Mouse (Mus musculus) WW6 (cell line): ENCODE results near the gene Shank2.
A peak's percentile ranks its signal among the peaks of the same experiment; 100 is the strongest.

Experiments
- DNase-seq: peaks from one replicate; pipeline ENCODE4 v3.0.0-alpha.2; 2013; ENCODE audit warnings: low read depth, low spot score

Gene Shank2

DNA sequence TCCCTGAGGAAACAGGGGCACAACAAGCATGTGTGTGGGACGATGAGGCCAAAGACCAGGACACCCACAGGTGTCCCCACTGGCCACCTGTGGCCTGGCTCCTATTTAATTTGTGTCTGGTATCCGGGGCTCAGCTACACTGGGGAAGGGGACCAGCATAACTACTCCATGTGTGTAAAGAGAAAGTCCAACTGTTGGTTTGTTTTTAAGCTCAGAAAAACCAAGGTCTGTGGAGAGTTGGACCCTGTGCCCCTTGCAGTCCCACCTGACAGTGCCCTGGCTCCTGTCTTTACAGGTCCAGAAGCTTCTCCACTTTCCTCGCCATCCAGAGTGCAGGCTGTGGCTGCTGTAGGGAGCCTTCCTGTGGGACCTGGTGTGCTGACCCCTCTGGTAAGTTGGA lies at the start of gene Shank2:
TSS of gene Shank2 (plus strand) at position 301 of the 400 bp plus-strand sequence.
- DNase-seq, result no peak

DNA sequence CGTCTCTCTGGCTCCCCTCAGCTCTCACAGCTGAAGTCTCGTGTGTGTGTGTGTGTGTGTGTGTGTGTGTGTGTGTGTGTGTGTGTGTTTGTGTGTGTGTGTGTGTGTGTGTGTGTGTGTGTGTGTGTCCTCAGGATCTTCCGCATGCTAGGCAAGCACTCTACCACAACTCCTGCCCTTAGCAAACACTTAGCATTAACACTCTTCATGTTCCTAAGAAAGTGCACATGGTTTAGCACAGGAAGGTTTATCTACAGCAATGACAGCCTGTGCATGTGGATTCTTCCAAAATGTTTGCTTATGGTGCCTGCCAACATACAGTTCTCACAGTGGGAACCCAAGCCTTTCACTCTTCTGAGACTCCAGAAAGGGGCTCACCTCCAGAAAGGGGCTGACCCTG lies 49.6 kb upstream of the Shank2 start:
- DNase-seq, result no peak

DNA sequence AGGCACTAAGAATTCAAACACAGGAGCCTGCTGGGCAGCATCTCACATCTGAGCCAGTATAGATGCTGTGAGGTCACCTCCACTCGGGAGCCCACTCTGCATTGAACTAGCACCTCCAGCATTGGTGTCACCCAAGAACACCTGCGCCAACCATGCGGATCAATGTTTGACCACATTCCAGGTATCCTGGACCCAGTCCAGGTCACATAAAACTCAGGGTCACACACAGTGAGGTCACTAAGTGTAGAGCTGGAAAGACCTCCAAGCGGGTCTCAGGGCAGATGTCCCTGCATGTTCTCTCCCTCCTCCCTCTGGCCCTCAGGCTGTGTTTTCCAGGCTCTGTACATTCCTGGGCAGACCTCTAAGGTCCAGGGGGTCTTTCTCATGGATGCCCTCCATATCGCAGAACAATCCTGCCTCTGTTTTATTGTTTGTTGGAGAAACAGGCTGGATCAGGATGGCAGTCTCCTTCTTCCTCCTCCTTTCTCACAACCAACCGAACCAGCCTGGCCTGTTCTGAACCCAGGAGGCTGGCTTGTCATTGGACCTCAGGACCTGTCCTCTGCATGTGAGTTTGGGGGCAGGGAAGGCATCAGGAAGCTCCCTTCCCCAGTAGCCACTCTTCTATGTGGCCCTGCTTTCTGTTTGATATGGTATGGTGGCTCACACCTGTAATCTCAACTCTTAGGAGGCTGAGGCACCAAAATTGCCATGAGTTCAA lies 45.0 kb upstream of the Shank2 start:
- DNase-seq, result no peak

DNA sequence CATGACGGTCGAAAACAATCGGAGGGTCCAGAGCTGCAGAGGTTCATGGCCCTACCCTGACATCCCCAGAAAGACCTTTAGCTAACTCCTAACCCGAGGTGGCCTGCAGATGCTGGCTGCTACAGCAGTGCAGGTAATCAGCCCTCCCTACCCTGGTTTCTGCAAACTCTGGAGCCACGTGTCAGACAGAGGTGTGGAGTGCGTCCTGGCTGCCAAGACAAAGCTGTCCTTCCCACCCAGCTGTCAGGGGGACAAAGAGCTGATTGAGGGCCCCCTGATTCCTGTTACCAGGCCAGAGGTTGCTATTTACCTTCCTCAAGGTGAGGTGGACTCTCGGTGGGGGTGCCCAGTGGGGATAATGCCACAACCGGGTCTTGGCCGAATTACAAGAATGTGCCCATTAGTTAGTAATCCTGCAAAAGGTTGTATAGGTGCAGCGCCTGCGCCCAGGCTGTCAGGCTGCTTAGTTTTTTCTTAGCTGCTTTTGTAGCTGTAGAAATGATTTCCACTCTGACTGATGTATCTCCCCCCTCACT lies 43.6 kb upstream of the Shank2 start:
- DNase-seq, result no peak

DNA sequence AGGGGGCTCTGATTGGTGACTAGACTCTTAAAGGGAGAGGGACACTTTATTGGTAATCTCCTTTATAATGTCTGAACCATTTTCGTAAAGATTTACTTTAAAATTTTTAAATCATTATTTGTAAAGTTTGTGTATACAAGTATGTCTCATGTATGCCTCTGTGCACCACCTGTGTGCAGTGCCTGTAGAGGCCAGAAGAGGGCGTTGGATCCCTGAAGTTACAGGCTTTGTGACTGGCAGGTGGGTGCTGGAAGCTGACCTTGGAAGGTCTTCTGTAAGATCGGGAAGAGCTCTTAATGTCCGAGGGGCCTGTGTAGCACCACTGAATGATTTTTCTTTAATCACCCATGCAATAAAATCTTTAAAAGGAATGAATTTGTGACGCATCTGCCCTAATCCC lies 37.9 kb upstream of the Shank2 start:
- DNase-seq, result no peak

DNA sequence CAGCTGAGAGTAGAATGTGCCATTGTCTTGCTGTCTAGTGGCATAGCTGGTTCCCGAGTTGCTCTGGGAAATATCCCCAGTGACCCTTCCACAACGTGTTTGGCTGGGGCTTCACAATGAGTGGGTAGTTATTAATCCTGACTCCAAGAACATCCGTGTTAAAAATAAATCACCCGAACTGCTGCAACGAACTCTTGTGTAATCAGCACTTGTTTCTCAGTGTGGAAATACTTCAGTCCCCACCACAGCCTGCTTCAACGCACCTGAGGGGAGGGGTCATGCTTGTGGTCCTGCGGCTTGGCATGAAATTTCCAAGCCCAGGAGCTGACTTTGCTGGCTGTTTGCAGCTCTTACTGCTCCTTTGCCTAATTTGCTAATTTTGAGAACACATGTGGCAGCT lies 35.1 kb upstream of the Shank2 start:
- no peak for DNase-seq

DNA sequence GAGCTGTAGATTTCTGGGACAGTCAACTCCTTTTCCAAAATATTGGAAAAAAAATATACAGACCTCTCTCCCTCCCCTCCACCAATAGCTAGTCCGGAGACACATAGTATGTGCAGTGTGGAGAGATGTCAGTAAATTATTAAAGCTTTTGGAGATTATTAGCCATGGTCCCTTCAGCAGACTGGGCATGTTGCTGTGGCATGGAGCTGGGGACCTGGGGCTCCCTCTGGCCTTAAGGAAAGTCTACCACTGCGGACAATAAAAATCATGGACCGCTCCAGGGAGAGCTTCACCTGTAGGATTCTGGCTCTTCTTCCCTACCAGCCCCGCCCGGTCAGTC lies 24.3 kb upstream of the Shank2 start:
- no peak for DNase-seq

DNA sequence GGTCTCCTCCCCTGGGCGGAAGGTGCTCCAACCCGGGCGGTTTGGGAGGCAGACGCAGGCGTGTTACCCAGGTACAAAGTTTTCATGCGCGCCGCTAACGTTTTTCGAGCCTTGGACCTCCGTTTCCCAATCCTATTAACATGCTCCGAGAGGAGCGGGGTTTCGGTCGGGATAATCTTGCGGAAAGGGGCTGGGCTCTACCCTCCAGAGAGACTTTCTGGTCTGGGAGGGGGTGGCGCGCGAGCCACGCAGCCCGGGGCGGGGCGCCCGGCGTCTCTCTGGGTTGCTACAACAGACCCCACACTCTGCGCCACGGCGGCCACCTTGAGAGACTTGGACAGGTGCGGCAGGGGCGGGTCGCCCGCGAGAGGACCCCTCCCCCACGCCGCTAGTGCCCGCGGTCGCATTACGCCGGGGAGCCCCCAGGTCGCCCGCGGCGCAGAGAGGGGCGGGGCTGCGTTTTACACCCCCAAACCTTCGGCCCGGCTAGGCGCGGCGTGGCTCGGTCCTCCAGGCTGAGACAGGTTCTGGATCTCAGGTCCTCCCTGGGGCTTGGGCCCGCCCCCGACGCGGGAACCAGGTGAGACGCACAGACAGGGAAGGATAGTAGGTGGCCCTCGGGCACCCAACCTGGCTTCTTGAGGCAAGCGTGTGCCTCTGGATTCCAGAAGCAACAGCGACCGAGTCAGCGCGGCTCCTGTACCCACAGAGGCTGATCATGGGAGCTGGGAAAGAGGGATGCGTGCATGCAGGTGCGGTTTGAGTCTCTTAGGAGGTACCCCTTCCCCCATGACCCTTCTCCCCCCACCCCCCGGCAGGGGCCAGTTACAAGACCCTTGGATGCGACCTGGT lies 23.7 kb upstream of the Shank2 start:
- DNase-seq, result peak; percentile 28

DNA sequence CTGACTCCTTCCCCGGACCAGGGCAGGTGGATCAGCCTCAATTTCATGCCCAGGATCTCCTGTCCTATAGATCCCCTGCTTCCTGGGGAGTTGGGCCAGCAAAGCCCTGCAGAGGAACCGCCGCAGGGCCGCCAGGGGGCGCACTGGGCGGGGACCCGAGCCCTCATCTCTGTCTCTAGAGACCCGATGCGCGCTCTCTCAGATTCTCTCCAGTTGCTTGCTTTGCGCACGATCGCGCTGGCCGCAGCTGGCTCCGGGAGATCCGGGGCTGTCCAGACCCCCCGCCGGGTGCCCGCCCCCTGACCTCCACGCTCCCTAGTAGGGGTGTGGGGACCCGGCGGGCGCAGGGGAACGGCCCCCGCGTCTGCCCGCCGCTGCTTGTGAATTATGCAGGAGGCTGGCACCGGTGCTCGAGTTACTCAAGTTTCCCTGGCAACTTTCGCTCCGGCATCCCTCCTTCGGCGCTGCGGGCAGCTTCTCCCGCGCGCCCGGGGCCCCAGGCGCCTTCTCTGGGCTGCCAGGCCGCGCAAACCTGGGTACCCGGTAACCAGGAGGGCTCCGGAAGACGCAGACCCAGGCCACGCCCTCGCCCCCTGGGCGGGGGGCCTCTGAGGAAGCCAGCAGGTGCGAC lies 22.9 kb upstream of the Shank2 start:
- DNase-seq, result peak; percentile 71

DNA sequence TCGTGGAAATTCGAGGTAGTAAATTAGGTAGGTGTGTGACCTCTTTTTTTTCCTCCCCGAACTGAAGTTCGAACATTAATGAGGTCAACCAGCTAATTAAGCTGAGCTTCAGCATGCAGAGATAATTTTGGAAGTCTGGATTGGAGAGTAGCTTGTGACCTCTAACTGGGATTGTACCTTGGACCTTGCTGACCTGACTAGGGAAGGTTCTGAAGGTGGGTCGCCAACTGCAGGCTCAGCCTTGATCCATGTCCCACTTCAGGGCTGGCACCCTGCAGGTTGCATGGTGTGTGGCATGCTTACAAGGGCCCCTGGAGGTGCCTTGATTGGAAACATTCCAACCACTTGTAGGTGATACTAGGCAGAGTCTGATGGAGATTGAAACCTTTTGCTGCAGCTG lies 21.7 kb upstream of the Shank2 start:
- DNase-seq, result no peak

DNA sequence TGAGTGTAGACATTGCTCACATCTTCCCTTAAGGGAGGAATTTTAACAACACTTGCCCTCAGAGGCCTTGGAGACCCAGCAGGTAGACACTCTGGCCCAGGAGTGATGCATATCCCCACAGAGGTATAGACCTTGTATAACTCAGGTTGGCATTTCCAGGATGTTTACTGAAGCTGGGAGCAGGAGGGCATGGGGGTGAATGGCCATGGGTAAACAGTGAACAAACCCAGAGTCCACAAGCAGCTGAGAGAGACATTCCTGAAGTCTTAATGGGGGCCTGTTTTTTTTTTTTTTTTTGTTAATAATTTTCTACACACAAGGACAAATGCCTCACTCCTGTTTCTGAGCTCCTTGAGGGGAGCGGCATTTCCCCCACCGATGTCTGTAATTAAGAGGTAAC lies 15.4 kb upstream of the Shank2 start:
- DNase-seq, result no peak

DNA sequence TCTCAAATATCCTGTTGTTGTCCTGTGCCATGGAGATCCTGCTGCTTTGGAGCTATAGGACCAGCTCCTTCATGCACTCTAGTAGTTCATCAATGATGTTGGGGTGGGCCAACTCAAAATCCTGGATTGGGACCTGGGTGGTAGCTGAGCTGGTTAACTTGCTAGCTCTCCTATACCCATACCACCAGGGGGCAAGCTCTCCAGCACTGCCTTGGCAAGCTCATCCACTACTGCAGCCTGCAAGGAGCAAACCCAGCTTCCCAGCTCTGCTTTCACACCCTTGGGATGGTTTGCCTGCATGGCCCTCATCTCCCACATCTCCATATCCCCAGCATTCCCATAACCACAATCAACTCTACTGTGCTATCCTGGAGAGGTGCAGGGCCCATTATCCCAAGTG lies 10.6 kb upstream of the Shank2 start:
- DNase-seq, result no peak

DNA sequence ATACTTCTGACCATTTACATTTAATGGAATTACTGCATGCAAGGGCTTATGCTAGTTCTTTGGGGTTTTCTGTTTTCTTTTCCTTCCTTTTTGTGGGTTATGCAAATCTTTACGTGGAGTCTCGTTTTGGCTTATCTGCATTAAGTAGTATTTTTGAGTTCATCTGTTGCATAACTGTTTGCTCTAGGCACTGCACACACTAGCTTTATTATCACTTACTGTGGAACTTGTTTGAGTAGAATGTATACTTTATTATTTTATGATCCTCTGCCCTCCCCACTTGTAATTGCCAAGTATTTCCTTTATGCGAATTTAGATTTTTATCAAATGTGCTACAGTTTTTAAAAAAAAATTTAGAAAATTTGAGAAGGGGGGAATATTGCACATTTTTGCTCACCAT lies 2.7 kb upstream of the Shank2 start:
- DNase-seq, result no peak

DNA sequence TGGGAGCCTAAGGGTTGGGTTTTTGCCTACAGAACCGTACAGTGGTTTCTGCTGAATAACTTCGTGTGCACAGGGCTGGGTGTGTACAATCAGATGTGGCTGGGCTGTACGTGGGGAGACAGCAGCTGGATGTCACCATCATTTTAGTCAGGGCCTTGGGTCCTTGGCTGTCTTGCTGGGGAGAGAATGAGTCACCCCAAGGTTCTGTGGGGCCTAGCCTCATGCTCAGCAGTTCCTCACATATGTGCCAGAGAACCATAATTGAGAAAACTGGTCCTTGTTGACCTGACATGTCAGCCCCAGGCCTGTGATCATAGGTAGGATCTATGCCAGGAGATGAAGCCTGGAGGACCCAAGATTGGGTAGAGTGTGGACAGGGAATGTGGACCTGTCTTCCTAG lies 1.7 kb downstream of the Shank2 start:
- no peak for DNase-seq

DNA sequence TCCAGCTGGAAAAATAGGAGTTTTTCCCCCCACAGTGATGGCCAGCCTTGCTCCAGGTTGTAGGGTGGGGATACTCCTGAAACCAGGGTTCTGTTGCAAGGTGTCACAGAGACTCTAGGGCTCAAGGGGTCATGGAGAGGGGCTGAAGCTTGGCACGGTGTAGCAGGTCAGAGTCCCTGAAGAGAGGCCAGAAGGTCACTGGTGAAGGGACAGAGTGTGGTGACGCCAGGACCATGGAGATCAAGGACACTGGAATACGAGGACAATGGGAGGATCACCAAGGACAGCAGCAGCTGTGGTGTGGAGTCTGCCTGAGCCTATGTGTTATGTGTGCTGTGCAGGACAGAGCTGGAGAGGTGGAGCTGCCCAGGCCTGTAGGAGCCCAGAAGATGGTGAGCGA lies 6.4 kb downstream of the Shank2 start:
- DNase-seq, result no peak

DNA sequence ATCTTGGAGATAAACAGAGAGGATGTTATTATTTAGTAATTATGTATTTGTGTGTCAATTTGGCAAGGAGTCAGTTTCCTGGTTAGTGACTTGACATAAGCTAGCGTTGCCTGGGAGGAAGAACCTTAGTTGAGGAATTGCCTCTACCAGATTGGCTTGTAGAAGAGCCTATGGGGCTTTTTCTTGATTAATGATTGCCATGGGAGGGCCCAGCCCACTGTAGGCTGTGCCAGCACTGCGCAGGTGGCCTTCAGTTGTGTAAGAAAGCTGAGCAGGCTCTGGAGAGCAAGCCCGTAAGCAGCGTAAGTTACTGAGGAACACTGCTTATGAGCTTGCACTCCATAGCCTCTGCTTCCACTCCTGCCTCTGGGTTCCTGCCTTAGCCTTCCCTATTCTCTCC lies 7.3 kb downstream of the Shank2 start:
- DNase-seq, result no peak

DNA sequence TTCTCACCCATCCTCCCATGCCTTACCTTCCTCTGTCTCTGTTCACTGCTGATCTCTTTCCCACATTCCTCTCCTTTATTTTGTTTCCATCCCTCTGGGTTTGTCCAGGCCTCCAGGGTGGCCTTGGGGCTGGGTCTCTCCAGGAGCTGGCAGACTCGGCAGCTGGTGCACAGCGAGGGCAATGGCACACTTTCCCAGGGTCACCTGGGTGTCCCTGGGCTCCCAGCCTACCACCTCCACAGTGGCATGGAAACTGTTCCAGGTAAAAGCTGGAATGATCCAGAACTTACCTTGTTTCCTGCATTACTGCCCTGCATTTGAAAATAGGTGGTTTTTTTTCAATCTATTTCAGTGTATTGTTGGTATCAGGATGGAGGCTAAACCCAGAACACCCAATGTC lies 12.8 kb downstream of the Shank2 start:
- DNase-seq, result no peak

DNA sequence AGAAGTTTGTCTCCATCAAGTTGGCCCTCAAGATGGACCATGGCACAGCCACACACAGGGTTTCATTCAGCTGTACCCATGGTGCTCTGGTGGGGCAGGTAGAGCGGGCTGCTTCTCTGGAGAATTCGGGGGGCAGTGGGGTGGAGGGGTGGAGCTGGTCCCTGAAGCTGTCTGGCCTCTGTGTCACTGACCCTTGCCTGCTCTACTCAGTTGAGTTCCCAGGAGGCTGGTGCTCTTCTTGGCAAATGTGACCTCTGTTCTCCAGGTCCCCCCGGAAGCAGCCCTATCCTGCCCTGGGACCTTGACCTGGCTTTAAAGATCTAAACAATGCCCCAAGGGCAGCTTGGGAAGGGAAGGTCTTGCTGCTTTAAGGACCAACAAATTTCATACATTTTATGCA lies 20.1 kb downstream of the Shank2 start:
- DNase-seq, result no peak

DNA sequence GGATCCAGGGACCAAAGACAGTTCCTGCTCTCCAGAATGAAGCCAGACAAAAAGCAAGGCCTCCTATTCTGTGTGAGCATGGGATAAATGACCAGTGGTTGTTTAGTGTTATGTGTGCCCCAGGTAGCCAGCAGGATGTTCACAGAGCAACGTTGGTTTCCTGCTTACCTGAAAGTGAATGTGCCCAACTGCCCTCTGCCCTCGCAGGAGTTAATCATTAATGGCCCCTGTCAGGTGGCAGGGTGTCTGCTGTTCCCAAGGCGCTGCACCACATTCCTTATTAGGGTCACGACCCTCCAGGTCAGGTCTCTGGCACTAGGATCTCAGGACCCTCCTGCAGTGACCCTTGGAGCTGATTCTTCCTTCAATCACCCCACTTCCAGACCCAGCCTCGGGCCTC lies 21.0 kb downstream of the Shank2 start:
- no peak for DNase-seq

DNA sequence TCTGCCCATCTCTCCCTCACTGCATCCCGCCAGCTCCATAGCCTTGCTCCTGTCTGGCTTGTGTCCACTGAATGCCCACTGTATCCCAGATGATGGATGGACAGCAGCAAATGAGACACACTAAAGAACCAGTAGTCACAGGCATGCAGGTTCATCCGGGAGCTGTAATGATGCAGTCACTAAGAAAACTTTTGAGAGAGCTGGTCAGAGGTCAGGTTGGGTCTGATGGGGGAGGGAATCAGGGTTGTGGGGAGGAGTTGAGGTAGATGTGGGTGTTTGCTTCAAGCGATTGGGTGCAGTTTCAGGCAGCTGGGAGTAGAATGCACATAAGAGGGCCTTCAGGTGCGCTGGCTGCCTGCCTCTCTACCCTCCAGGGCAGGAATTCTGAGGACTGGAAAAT lies 21.8 kb downstream of the Shank2 start:
- no peak for DNase-seq

DNA sequence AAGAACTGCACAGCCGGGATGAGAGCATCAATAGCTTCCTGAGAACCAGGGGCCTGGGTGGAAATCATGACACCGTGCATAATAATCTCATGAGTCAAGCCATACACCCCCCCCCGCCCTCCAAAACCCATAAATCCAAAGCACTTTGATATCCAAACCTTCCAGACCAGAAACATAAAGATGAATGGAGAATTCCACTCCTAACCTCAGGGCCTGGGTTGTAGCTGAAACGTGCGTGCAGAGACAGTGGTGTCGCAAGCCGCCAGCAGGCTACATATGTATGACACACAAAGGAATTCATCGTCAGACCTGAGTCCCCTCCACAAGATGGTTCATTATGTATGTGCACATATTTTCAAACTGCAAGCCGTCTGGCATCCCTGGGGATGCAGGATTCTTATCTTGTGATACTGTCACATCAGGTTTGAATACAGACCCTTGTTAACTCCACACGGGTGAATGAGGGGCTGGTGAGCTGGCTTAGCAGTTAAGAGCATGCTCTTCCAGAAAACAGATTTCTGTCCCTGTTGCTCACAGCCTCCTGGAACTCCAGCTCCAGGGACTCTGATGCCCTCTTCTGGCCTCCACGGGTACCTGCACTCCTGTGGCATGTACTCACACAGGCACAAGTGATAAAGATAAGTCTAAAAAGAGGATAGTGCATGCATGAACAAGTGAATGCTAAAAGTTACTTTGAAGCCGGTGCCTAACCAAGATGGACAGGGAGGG lies 24.5 kb downstream of the Shank2 start:
- DNase-seq, result no peak

DNA sequence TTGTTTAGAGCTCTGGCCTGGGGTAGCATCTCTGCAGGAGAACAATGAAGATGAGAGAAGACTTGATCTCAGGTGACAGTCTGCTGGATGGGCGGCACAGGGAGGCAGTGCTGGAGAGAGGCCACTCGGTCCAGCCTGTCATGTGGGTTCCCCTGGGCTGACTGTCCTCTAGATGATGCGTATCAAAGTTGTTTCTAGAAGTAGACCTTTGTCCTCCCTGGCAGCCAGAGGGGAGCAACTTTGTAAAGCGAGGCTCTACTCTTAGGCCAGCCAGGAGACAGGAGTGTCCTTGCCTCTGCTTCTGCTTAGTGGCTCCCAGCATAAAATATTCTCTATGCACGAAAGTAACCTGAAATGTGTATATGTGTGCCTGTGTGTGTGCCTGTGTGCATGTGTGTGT lies 27.5 kb downstream of the Shank2 start:
- no peak for DNase-seq
